Mouse (Mus musculus) intestine, embryonic 14.5 days (tissue): Measurements from ENCODE around the gene Scarf2. TPM values are rescaled to one million over a fixed set of nuclear protein-coding genes. Genes with fewer than 3 reads are reported as not detected.

Experiments
- ATAC-seq: fragments of 200-750 bp; cut with Nextera tagmentation; replicated peaks from 2 replicates; pipeline ENCODE4 v1.8.0; 2017; ENCODE audit warnings: low read depth, moderate number of reproducible peaks, moderate TSS enrichment, moderate library complexity; ENCODE audit not compliant: low FRiP score, low TSS enrichment
- DNase-seq: peaks from one replicate; pipeline ENCODE4 v3.0.0-alpha.2; 2018; ENCODE audit warnings: low spot score
- H3K27ac ChIP-seq: fragments of 300-500 bp; sonication (generic); 2 replicates; pipeline ENCODE4 v1.5.1; 2014; ENCODE audit warnings: low read depth, mild to moderate bottlenecking, control low read depth
- H3K27me3 ChIP-seq: fragments of 300-500 bp; sonication (generic); replicated peaks from 2 replicates; pipeline ENCODE4 v1.6.1; 2014; ENCODE audit warnings: low read length, control low read depth; ENCODE audit not compliant: control insufficient read depth, insufficient read depth
- H3K36me3 ChIP-seq: fragments of 300-500 bp; sonication (generic); 2 replicates; pipeline ENCODE4 v1.6.1; 2014; ENCODE audit warnings: low read length, control low read depth; ENCODE audit not compliant: control insufficient read depth, insufficient read depth
- H3K4me1 ChIP-seq: fragments of 300-500 bp; sonication (generic); replicated peaks from 2 replicates; pipeline ENCODE4 v1.6.1; 2014; ENCODE audit warnings: low read length, control low read depth, mixed read lengths; ENCODE audit not compliant: control insufficient read depth, insufficient read depth
- H3K4me2 ChIP-seq: fragments of 300-500 bp; sonication (generic); 2 replicates; pipeline ENCODE4 v1.6.1; 2014; ENCODE audit warnings: low read length
- H3K4me3 ChIP-seq: fragments of 300-500 bp; sonication (generic); 2 replicates; pipeline ENCODE4 v1.5.1; 2014; ENCODE audit warnings: low read depth, low read length, control low read depth, mixed read lengths
- H3K9ac ChIP-seq: fragments of 300-500 bp; sonication (generic); 2 replicates; pipeline ENCODE4 v1.6.1; 2014; ENCODE audit warnings: mild to moderate bottlenecking, low read length
- H3K9me3 ChIP-seq: fragments of 300-500 bp; sonication (generic); 2 replicates; pipeline ENCODE4 v1.6.1; 2016; ENCODE audit warnings: low read length, control low read depth; ENCODE audit not compliant: control insufficient read depth
- WGBS: fragments of 180-500 bp; shearing (Covaris S2); extraction: QIAGEN DNeasy Blood & Tissue Kit; methylation state at CpG from one replicate; pipeline ENCODE4 v1.1.7; 2014; 5-methylcytosine and 5-hydroxymethylcytosine counted together
- polyA plus RNA-seq: library from polyadenylated mRNA; unstranded; fragments of >200 nt; fragmentation: Nextera tagmentation; extraction: Ambion mirVana; gene quantifications from 2 replicates; pipeline ENCODE4 v1.2.1, GENCODE M21; 2014

Scarf2 gene
- polyA plus RNA-seq, 1 experiment from 2014 or later: 18.2 TPM

DNA sequence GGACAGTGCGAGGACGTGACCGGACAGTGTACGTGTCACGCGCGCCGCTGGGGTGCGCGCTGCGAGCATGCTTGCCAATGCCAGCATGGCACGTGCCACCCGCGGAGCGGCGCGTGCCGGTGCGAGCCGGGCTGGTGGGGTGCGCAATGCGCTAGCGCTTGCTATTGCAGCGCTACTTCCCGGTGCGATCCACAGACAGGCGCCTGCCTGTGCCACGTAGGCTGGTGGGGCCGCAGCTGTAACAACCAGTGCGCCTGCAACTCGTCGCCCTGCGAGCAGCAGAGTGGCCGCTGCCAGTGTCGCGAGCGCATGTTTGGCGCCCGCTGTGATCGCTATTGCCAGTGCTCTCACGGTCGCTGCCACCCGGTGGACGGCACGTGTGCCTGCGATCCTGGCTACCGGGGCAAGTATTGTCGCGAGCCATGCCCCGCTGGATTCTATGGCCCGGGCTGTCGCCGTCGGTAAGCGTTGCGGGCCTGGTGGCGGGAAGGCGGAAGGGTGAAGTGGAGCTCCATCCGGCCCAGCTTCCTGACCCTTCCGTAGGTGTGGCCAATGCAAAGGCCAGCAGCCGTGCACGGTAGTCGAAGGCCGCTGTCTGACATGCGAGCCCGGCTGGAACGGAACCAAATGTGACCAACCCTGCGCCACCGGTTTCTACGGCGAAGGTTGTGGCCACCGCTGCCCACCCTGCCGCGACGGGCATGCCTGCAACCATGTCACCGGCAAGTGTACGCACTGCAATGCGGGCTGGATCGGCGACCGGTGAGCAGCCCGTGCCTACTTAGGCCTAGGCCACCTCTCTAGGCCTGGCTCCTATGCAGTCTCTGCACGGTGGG, 6.0 kb downstream of the Scarf2 start:
- Histone ChIP-seq H3K4me3 (peak overlapping the region; percentile 22), H3K9me3 (no peaks in the 10 kb centered on the region), H3K9ac (peak overlapping the region; percentile 27; the same call in 1 of the 2 replicates), H3K27ac (no peak overlapping the region), H3K36me3 (peaks cover 11% of the 10 kb centered on the region; the same call in 1 of the 2 replicates), H3K27me3 (peaks cover 63% of the 10 kb centered on the region), H3K4me2 (peak overlapping the region; percentile 45), H3K4me1 (peaks cover 72% of the 10 kb centered on the region)
- 19% methylated on average over 83 of the region's 83 CpGs for WGBS
- ATAC-seq (no peak), DNase-seq (peak; percentile 75)

DNA sequence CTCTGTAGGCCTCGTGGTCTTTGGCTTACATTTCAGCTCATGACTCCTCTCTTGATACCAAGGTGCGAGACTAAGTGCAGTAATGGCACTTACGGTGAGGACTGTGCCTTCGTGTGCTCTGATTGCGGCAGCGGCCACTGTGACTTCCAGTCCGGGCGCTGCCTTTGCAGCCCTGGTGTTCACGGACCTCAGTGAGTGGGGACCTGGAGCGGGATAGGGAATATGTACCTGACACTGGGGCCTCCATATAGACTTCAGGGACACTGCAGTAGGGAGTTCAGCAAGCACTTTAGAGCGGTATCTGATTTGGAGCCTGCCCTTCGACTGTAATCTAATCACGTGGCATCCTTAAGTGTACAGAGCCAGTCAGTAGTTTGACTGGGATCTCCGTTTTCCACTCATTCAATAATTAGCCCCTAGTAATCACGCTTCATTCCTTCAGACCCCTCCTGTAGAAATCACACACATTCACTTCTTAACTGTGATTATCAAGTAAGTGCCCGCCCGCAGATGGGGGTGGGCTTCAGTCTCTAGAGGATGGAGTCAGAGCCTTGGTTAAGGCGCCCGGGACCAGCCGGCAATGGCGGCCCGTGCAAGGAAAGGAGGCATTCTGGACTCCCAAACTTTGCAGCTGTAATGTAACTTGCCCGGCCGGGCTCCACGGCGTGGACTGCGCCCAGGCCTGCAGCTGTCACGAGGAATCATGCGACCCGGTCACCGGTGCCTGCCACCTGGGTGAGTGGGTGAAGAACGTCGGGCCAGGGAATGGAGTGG, 6.8 kb downstream of the Scarf2 start:
- H3K27me3 ChIP-seq: peaks cover 63% of the 10 kb centered on the region
- H3K27ac ChIP-seq: no peak overlapping the region
- H3K36me3 ChIP-seq: peaks cover 14% of the 10 kb centered on the region; the same call in 1 of the 2 replicates
- peak overlapping the region; percentile 20 for H3K4me3 ChIP-seq
- H3K4me2 ChIP-seq: peak overlapping the region; percentile 46
- no peak overlapping the region for H3K9ac ChIP-seq
- no peaks in the 10 kb centered on the region for H3K9me3 ChIP-seq
- H3K4me1 ChIP-seq: peaks cover 72% of the 10 kb centered on the region
- DNase-seq (peak; percentile 75), ATAC-seq (no peak)
- WGBS: 43% methylated on average over 33 of the region's 33 CpGs

DNA sequence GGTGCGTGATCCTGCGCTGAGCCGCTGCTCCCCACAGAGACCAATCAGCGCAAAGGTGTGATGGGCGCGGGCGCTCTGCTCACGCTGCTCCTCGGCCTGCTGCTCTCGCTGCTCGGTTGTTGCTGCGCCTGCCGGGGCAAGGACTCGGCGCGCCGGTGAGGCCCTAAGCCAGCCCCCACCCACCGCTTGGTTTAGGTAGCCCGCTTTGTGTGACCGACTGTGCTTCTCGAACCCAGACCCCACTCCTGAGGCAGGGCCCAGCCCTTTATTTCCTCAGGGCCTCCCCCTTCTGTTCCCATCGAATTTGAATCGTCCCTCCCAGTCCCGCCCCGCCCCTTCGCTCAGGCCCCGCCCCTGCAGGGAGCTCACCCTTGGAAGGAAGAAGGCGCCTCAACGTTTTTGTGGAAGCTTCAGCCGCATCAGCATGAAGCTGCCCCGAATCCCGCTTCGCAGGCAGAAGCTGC, 7.4 kb downstream of the Scarf2 start:
- Histone ChIP-seq H3K4me3 (peak overlapping the region; percentile 20), H3K4me2 (peak overlapping the region; percentile 46), H3K4me1 (peaks cover 72% of the 10 kb centered on the region), H3K9me3 (no peaks in the 10 kb centered on the region), H3K27ac (no peak overlapping the region), H3K36me3 (peaks cover 14% of the 10 kb centered on the region; the same call in 1 of the 2 replicates), H3K9ac (no peak overlapping the region), H3K27me3 (peaks cover 57% of the 10 kb centered on the region)
- WGBS: 13% methylated on average over 33 of the region's 33 CpGs
- peak; percentile 85 for DNase-seq
- peak; percentile 13; the same call in 1 of the 2 replicates for ATAC-seq

DNA sequence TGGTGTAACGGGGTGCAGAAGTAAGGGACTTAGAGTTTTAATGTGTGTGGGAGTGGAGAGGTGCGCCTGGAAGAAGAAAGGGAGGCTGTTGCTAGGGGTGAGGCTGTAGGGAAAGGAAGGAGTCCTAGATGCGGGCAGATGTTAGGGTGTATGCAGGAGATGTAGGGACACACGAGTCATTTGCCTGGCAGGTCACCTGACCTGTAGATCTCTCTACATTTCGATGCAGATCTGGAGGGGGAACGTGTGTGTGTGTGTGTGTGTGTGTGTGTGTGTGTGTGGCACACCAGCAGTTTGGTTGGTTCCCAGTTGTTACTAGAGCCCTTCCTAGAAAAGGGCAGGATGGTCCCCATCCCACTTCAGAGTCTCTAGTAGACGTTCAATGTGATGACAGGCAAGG, 7.9 kb downstream of the Scarf2 start:
- H3K4me3 ChIP-seq: no peak overlapping the region

DNA sequence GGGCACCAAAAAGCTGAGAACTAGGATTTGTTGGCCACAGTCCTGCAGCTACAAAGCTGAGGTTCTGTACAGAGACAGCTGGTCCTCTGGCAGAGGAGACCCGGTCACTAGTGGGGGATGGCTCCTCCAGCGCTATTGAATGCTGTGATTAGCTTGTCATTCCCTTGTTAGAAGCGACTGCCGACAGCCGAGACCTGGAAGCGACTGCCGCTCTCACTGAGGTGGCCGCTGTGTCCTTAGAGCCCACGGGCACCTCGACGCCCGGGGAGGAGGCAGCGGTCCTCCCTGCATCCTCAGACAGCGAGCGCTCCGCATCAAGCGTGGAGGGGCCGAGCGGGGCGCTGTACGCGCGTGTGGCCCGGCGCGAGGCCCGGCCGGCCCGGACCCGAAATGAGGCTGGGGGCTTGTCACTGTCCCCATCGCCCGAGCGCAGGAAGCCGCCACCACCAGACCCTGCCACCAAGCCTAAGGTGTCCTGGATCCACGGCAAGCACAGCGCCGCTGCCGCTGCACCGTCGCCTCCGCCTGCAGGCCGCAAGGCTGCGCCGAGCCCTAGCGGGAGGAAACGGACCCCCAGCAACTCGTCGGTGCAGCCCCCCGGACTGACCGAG, 9.6 kb downstream of the Scarf2 start:
- ATAC-seq (no peak), DNase-seq (peak; percentile 81)
- no peaks in the 10 kb centered on the region for H3K9me3 ChIP-seq
- H3K9ac ChIP-seq: peak overlapping the region; percentile 42
- peaks cover 14% of the 10 kb centered on the region; the same call in 1 of the 2 replicates for H3K36me3 ChIP-seq
- H3K27ac ChIP-seq: peak overlapping the region; percentile 36; the same call in 1 of the 2 replicates
- peaks cover 64% of the 10 kb centered on the region for H3K4me1 ChIP-seq
- peak overlapping the region; percentile 31 for H3K4me3 ChIP-seq
- H3K4me2 ChIP-seq: peak overlapping the region; percentile 65
- WGBS: 14% methylated on average over 48 of the region's 50 CpGs
- H3K27me3 ChIP-seq: peaks cover 43% of the 10 kb centered on the region

More for the DNA sequence above, 7.9 kb downstream of the Scarf2 start:
- peaks cover 52% of the 10 kb centered on the region for H3K27me3 ChIP-seq
- no peak for DNase-seq
- H3K27ac ChIP-seq: no peak overlapping the region
- no peak overlapping the region for H3K9ac ChIP-seq
- H3K9me3 ChIP-seq: no peaks in the 10 kb centered on the region
- H3K4me1 ChIP-seq: peaks cover 72% of the 10 kb centered on the region
- no peak overlapping the region; the same call in 1 of the 2 replicates for H3K4me2 ChIP-seq
- peaks cover 14% of the 10 kb centered on the region; the same call in 1 of the 2 replicates for H3K36me3 ChIP-seq
- ATAC-seq: no peak
- WGBS: 29% methylated on average over 7 of the region's 7 CpGs

DNA sequence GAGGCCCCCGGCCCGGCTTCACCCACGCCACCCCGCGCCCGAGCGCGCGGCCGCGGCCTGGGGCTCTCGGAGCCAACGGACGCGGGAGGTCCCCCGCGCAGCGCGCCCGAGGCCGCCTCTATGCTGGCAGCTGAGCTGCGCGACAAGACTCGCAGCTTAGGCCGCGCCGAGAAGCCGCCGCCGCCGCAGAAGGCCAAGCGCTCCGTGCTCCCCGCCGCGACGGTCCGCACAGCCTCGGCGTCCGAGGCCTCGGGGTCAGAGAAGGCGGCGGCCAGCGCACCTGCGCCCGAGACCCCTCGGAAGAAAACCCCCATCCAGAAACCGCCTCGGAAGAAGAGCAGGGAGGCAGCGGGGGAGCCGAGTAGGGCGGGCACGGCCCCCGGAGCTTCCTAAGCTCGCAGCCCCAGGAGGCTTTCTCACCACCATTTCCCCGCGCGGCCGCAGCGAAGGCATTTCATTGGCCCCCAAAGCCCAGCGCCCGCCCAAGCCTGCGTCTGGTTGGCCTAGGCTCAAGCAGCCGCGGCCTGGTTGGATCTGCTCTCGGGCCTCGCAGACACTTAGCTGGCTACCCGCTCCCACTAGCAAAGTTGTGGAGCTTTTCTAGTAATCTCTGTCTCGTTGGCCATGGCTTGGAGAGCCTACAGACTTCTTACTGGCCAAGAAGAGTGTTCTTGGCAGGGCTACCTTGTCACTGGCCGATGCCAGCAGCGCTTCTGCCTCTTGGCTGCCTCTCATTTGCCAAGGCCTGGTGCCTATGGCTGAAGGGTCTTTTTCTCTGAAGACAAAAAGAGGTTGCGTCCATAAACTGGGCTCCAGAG, 10.3 kb downstream of the Scarf2 start:
- WGBS: 8% methylated on average over 72 of the region's 73 CpGs
- Histone ChIP-seq H3K4me2 (peak overlapping the region; percentile 65), H3K36me3 (peaks cover 14% of the 10 kb centered on the region; the same call in 1 of the 2 replicates), H3K9ac (peak overlapping the region; percentile 42), H3K27ac (peak overlapping the region; percentile 36; the same call in 1 of the 2 replicates), H3K9me3 (no peaks in the 10 kb centered on the region), H3K4me3 (peak overlapping the region; percentile 31), H3K27me3 (peaks cover 36% of the 10 kb centered on the region), H3K4me1 (peaks cover 57% of the 10 kb centered on the region)
- ATAC-seq (peak; percentile 55), DNase-seq (peak; percentile 90)

DNA sequence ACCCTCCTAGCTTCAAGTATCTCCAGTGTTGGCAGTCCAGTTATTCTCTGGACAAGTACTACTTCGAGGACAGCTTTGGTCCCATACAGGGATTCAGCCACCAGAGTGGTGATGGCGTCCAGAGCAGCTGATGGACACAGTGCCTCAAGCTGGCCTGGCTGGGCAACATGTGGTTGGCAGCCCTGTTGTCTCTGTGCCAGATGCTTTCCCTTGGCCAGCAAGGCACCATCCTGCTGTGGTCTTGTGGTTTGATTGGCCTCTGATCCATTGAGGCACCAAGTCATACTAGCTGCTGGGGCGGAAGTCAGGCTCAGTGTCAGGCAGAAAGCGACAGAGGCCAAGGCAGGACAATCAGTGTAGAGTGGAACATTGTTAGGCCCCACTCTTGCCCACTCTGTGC, 12.0 kb downstream of the Scarf2 start:
- peaks cover 40% of the 10 kb centered on the region for H3K4me1 ChIP-seq
- no peak for ATAC-seq
- H3K9ac ChIP-seq: no peak overlapping the region
- no peak overlapping the region for H3K4me3 ChIP-seq
- WGBS: 80% methylated on average over 4 of the region's 4 CpGs
- DNase-seq: no peak
- H3K9me3 ChIP-seq: no peaks in the 10 kb centered on the region
- peak overlapping the region; percentile 77 for H3K27ac ChIP-seq
- no peak overlapping the region for H3K4me2 ChIP-seq
- 0 out of 2 replicates have a peak, but pooled peaks cover 5% of the 10 kb centered on the region for H3K36me3 ChIP-seq
- peaks cover 21% of the 10 kb centered on the region for H3K27me3 ChIP-seq
